Mouse (Mus musculus) B cell, adult 2 months (primary cell): Measurements from ENCODE around the gene Rasa4.
"Not testable (repeated sequence)": the region's sequence is repeated elsewhere in the genome, so short reads cannot be mapped to it uniquely, and the experiment has no call there.

Experiments
- DNase-seq, 2 experiments: peaks; one replicate each; pipeline ENCODE4 v3.0.0; 2022

The Rasa4 gene

GRCm38 (mm10) chr5:136069411-136069810 lies 14.3 kb upstream of the Rasa4 start:
- DNase-seq, result no peak

- no peak for DNase-seq
Measured at GRCm38 (mm10) chr5:136073051-136073450, 10.7 kb upstream of the Rasa4 start.

GRCm38 (mm10) chr5:136073526-136073925 lies 10.2 kb upstream of the Rasa4 start:
- DNase-seq, result no peak

DNA sequence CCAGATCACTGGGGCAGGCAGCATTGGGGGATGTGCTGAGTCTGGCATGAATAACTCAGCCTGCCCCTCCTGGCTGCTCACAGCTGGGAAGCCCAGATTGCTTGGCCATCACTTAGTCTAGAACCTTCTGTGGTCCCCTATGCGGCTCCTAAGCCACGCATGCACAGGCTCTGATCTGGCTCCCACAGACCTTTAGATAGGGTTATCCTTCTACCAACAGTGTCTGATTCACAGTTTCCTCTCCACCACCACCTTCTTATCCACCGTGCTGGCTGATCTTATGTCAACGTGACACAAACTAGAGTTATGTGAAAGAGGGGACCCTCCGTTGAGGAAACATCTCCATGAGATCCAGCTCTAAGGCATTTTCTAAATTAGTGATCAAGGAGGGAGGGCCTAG lies 8.6 kb upstream of the Rasa4 start:
- no peak for DNase-seq

- no peak for DNase-seq
Measured at GRCm38 (mm10) chr5:136076284-136076683, 7.4 kb upstream of the Rasa4 start.

DNA sequence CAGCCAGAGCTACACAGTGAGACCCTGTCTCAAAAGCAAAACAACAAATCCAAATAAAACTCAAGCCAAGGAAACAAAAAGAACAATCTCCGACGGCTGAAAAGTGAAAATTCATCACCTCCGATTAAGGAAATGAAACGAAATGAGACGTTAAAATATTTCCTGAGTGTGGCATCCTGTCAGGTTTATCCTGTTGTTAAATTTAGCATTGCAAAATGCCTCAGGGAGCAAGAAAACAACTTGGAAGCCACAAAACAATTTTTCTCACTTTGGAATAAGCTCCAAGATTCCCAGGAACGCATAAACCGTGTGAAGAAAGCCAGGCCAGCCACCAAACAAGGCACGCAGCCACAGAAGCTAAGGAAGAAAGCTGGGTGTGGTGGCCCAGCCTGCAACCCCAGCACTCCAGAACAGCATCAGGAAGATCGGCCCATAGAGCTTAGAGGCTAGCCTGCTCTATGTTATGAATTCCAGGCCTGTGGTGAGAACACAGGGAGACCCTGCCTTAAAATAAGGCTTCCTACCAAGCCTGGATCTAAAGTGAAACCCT lies 6.6 kb upstream of the Rasa4 start:
- DNase-seq, result no peak

- no peak for DNase-seq
Measured at GRCm38 (mm10) chr5:136078136-136078535, 5.6 kb upstream of the Rasa4 start.

- DNase-seq, result peak; percentile 32 to 40
Measured at GRCm38 (mm10) chr5:136082345-136082744, 1.4 kb upstream of the Rasa4 start.

- DNase-seq, result peak; percentile 43 to 45
Measured at GRCm38 (mm10) chr5:136084144-136084881, 597 bp downstream of the Rasa4 start.

DNA sequence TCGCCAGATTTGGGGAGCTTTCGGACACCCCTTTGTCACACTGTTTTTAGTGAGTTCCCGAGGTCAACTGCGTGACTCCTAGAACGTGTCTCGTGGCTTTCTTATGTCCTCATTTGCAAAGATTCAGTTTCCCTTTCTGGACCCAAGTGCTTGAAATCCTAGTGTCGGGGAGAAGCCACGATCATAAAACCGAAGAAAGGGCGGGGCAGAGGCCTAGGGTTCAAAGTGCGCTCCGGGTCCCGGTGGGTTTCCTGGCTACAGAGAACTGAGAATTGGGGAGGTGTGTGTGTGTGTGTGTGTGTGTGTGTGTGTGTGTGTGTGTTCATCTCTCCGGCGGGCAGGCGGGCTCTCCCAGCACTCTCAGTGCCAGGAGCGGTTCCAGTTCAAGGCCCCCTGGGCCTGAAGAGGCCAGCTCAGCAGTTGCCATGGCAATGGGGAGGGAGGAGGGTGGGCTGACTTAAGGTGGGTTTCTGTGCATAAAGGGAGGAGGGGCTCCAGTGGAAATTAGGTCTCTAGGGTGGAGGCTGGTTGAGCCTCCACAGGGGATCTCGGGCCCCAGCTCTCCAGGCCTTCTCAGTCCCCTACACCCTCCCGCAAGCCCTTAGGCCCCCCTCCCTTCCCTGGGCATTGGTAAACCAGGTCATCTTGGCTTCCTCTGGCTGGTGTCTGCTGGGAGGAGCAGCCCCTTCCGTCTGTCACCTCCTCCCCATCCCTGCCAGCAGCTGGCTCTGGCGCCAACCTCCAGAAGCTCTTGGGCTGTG lies 1.4 kb downstream of the Rasa4 start:
- peak; percentile 59 to 62 for DNase-seq

GRCm38 (mm10) chr5:136086290-136086689 lies 2.6 kb downstream of the Rasa4 start:
- DNase-seq, result no peak

GRCm38 (mm10) chr5:136088821-136089575 lies 5.3 kb downstream of the Rasa4 start:
- DNase-seq, result no peak

- no peak for DNase-seq
Measured at GRCm38 (mm10) chr5:136091927-136092326, 8.2 kb downstream of the Rasa4 start.

- no peak for DNase-seq
Measured at GRCm38 (mm10) chr5:136094249-136095010, 10.7 kb downstream of the Rasa4 start.

- no peak for DNase-seq
Measured at GRCm38 (mm10) chr5:136095089-136095488, 11.4 kb downstream of the Rasa4 start.

GRCm38 (mm10) chr5:136098536-136098935 lies 14.8 kb downstream of the Rasa4 start:
- DNase-seq, result no peak

GRCm38 (mm10) chr5:136102099-136102820 lies 18.5 kb downstream of the Rasa4 start:
- peak; percentile 74 to 75 for DNase-seq

DNA sequence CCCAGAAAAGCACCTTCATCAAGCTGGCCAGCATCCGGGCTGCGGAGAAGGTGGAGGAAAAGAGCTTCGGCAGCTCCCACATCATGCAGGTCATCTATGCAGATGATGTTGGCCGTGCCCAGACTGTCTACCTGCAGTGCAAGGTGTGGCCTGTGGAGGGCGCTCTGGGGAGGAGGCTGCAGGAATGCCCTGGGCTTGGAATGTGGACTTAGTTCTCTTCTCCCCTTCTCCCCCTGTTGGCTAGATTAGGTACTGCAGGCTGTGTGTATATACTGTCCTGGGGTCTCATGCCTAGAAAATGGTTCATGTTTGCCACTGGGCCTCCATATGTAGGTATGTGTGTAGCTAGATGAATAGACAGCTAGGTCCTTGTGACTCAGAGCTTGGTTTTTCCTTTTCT lies 20.8 kb downstream of the Rasa4 start:
- peak; percentile 68 to 70 for DNase-seq

DNA sequence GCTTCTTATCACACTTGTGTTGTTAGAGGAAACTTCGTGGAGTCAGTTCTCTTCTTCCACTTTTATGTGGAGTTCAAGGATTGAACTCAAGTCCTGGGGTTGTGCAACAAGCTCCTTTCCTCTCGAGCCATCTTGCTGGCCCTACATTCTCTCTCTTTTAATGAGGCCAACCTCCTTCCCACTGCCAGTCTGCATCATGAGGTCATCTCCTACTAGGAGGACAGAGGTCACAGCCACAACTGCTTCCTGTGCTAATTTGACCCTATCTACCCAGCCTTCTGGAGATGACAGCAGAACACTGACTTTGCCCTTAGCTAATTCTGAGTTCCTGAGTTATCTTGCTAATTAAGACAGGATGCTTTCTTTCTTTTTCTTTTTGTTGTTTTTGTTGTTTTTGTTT lies 24.8 kb downstream of the Rasa4 start:
- no peak for DNase-seq

DNA sequence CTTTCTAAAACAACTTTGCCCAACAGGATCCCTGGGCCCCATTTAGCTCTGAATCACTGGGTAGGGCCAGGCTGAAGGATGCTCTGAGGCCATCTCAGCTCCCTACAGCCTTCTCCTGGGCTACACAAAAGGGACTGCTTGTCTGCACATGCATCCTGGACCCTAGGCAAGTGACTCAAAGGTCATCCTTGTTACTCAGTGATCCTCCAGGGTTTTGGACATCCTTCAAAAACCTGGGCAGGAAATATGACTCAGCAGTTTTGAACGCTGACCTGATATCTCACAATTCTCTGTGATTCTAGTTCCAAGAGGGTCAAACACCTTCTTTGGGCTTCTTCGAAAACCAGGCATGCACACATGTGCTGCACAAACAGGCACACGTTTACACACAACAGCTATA lies 25.3 kb downstream of the Rasa4 start:
- no peak for DNase-seq

- DNase-seq, result not testable (repeated sequence)
Measured at GRCm38 (mm10) chr5:136113546-136113945, 29.8 kb downstream of the Rasa4 start.
